Mouse (Mus musculus) liver, postnatal 0 days (tissue): ENCODE data around the gene Phf21a. TPM values are rescaled to one million over a fixed set of nuclear protein-coding genes. Genes with fewer than 3 reads are reported as not detected.
A peak's percentile ranks its signal among the peaks of the same experiment; 100 is the strongest.

Experiments
- ATAC-seq: fragments of 200-750 bp; cut with Nextera tagmentation; 2 replicates; pipeline ENCODE4 v1.8.0; 2017; ENCODE audit warnings: mild to moderate bottlenecking, moderate library complexity
- DNase-seq: peaks from one replicate; pipeline ENCODE4 v3.0.0-alpha.2; 2016
- H3K27ac ChIP-seq: fragments of 300-500 bp; sonication (generic); 2 replicates; pipeline ENCODE4 v1.5.1; 2014; ENCODE audit warnings: antibody characterized with exemption, moderate library complexity, mild to moderate bottlenecking, low read depth
- H3K27me3 ChIP-seq: fragments of 300-500 bp; sonication (generic); 2 replicates; pipeline ENCODE4 v1.6.1; 2014; ENCODE audit warnings: low read length, control low read depth, mixed read lengths; ENCODE audit not compliant: insufficient read depth
- H3K36me3 ChIP-seq: fragments of 300-500 bp; sonication (generic); replicated peaks from 2 replicates; pipeline ENCODE4 v1.6.1; 2014; ENCODE audit warnings: mild to moderate bottlenecking, control low read depth, low read length, moderate library complexity, mixed read lengths; ENCODE audit not compliant: insufficient read depth
- H3K4me1 ChIP-seq: fragments of 300-500 bp; sonication (generic); 2 replicates; pipeline ENCODE4 v1.6.1; 2014; ENCODE audit warnings: antibody characterized with exemption, mild to moderate bottlenecking, control low read depth; ENCODE audit not compliant: insufficient read depth
- H3K4me2 ChIP-seq: fragments of 300-500 bp; sonication (generic); 2 replicates; pipeline ENCODE4 v1.6.1; 2014; ENCODE audit warnings: low read depth, mild to moderate bottlenecking, low read length, moderate library complexity, mixed read lengths
- H3K4me3 ChIP-seq: fragments of 300-500 bp; sonication (generic); 2 replicates; pipeline ENCODE4 v1.5.1; 2014; ENCODE audit warnings: low read depth, low read length
- H3K9ac ChIP-seq: fragments of 300-500 bp; sonication (generic); replicated peaks from 2 replicates; pipeline ENCODE4 v1.6.1; 2014; ENCODE audit warnings: mild to moderate bottlenecking, moderate library complexity
- H3K9me3 ChIP-seq: fragments of 300-500 bp; sonication (generic); 2 replicates; pipeline ENCODE4 v1.6.1; 2016; ENCODE audit warnings: mild to moderate bottlenecking, control low read depth, low read length, mixed read lengths
- CTCF ChIP-seq: sonication (generic); IDR thresholded peaks from 2 replicates; pipeline ENCODE4 v1.5.1; 2016; ENCODE audit warnings: antibody characterized with exemption, low read depth
- EP300 ChIP-seq: IDR thresholded peaks from 2 replicates; pipeline ENCODE4 v1.6.1; 2016; ENCODE audit warnings: antibody characterized with exemption, low read depth, mild to moderate bottlenecking
- WGBS: fragments of 180-500 bp; shearing (Covaris S2); extraction: QIAGEN DNeasy Blood & Tissue Kit; methylation state at CpG from one replicate; pipeline ENCODE4 v1.1.7; 2014; ENCODE audit not compliant: insufficient replicate concordance; 5-methylcytosine and 5-hydroxymethylcytosine counted together
- polyA plus RNA-seq: library from polyadenylated mRNA; unstranded; fragments of >200 nt; fragmentation: Nextera tagmentation; extraction: Ambion mirVana; gene quantifications from 2 replicates; pipeline ENCODE4 v1.2.1, GENCODE M21; 2015

The Phf21a gene
- polyA plus RNA-seq, 1 experiment from 2014 or later = 2.7 TPM

DNA sequence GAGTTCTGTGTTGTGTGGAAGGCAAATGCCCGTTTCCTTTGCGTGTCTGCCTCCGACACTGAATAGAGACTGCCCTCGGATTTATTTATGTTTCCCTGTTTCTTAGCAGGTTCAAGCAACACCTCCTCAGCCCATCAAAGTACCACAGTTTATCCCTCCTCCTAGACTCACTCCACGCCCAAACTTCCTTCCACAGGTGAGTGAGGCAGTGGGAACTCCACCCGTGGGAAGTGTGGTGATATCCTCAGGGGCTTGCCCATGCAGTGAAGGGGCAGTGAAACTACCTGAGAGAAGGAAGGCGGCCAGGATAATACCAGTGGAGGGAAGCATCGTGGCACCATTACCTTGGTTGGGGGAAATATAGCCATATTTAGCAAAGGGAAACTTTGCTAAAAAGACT lies 235.3 kb downstream of the Phf21a start:
- Histone ChIP-seq H3K36me3 (peaks cover 24% of the 10 kb centered on the region), H3K4me2 (no peak overlapping the region), H3K27me3 (no peaks in the 10 kb centered on the region), H3K4me3 (no peak overlapping the region), H3K9me3 (no peaks in the 10 kb centered on the region), H3K9ac (no peak overlapping the region), H3K27ac (no peak overlapping the region), H3K4me1 (no peaks in the 10 kb centered on the region)
- WGBS = 84% methylated on average over 8 of the region's 8 CpGs
- no peak for DNase-seq
- no peak for TF ChIP-seq EP300
- no peak for TF ChIP-seq CTCF
- no peak for ATAC-seq

GRCm38 (mm10) chr2:92330840-92331239 lies 237.9 kb downstream of the Phf21a start:
- Histone ChIP-seq H3K36me3 (peaks cover 22% of the 10 kb centered on the region), H3K9me3 (no peaks in the 10 kb centered on the region), H3K9ac (no peak overlapping the region), H3K4me2 (no peak overlapping the region), H3K27ac (no peak overlapping the region), H3K27me3 (no peaks in the 10 kb centered on the region), H3K4me1 (no peaks in the 10 kb centered on the region), H3K4me3 (no peak overlapping the region)
- DNase-seq (no peak), ATAC-seq (no peak)
- TF ChIP-seq EP300 (no peak), CTCF (peak; percentile 71)
- 55% methylated on average over 2 of the region's 2 CpGs for WGBS

GRCm38 (mm10) chr2:92331410-92331809 lies 238.5 kb downstream of the Phf21a start:
- DNase-seq (no peak), ATAC-seq (no peak)
- Histone ChIP-seq H3K9me3 (no peaks in the 10 kb centered on the region), H3K27ac (no peak overlapping the region), H3K4me3 (no peak overlapping the region), H3K4me1 (no peaks in the 10 kb centered on the region), H3K36me3 (peaks cover 19% of the 10 kb centered on the region), H3K4me2 (no peak overlapping the region), H3K9ac (no peak overlapping the region), H3K27me3 (no peaks in the 10 kb centered on the region)
- TF ChIP-seq EP300 = no peak
- peak; percentile 35; the same call in 1 of the 2 replicates for TF ChIP-seq CTCF
- WGBS = 74% methylated on average over 2 of the region's 2 CpGs

DNA sequence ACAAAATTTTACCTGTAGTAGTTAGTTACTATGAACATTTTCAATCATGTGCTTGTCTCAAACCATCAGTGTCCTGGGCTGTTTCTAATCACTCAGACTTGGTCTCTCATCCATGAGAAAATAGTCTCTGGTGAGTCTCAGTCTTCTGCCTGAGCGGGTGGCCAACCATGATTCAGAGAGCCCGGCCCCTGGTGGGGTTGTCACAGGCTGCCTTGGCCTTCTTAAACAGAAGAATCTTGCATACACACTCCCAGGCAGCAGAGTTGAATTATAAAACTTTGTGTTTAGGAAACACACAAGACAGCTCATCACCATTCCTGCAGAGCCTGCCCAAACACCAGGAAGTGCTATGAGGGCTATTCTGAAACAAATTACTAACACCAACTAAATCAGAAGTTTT lies 239.0 kb downstream of the Phf21a start:
- TF ChIP-seq EP300 (no peak), CTCF (no peak)
- no peaks in the 10 kb centered on the region for H3K27me3 ChIP-seq
- no peaks in the 10 kb centered on the region for H3K4me1 ChIP-seq
- no peak overlapping the region for H3K9ac ChIP-seq
- H3K27ac ChIP-seq = no peak overlapping the region
- no peak overlapping the region for H3K4me2 ChIP-seq
- WGBS = 86% methylated on average over 2 of the region's 2 CpGs
- no peaks in the 10 kb centered on the region for H3K9me3 ChIP-seq
- H3K36me3 ChIP-seq = peaks cover 19% of the 10 kb centered on the region
- no peak overlapping the region for H3K4me3 ChIP-seq
- ATAC-seq (no peak), DNase-seq (no peak)

GRCm38 (mm10) chr2:92342418-92342817 lies 249.5 kb downstream of the Phf21a start:
- H3K36me3 ChIP-seq = peaks cover 13% of the 10 kb centered on the region; the same call in 1 of the 2 replicates
- H3K9me3 ChIP-seq = no peaks in the 10 kb centered on the region
- H3K4me1 ChIP-seq = no peaks in the 10 kb centered on the region
- H3K4me2 ChIP-seq = no peak overlapping the region
- H3K4me3 ChIP-seq = no peak overlapping the region
- TF ChIP-seq CTCF (no peak), EP300 (no peak)
- no peak for ATAC-seq
- H3K27me3 ChIP-seq = no peaks in the 10 kb centered on the region
- no peak for DNase-seq
- no peak overlapping the region for H3K27ac ChIP-seq
- no peak overlapping the region for H3K9ac ChIP-seq

DNA sequence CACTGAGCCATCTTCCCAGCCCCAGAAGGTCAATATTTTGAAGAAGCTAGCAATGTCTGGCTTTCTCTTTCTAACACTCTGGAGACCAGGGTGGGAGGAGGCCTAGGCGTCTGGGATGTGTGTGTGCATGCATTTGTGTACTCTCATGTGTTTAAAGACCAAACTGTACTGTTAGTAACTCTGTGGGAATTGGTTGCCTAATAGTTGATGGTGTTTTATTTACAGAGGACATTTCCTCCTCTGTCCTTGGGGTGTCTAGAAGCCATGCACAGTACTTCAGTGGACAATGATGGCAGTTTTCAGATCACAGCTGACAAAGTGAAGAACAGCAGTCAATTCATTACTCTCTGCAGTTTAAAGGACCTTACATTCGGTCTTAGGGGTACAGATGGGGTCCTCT lies 254.3 kb downstream of the Phf21a start:
- Histone ChIP-seq H3K27me3 (no peaks in the 10 kb centered on the region), H3K36me3 (peaks cover 26% of the 10 kb centered on the region), H3K9me3 (no peaks in the 10 kb centered on the region), H3K4me2 (no peak overlapping the region), H3K4me3 (no peak overlapping the region), H3K4me1 (peaks cover 8% of the 10 kb centered on the region; the same call in 1 of the 2 replicates), H3K27ac (no peak overlapping the region), H3K9ac (no peak overlapping the region)
- TF ChIP-seq EP300 (no peak), CTCF (no peak)
- ATAC-seq (no peak), DNase-seq (no peak)
- 56% methylated on average over 2 of the region's 2 CpGs for WGBS
